Mouse (Mus musculus) ZHBTc4 (cell line): ENCODE results near the gene Gstp2.
"Not testable (repeated sequence)": the region's sequence is repeated elsewhere in the genome, so short reads cannot be mapped to it uniquely, and the experiment has no call there.

Experiments used
- DNase-seq: peaks from one replicate; pipeline ENCODE4 v3.0.0-alpha.2; 2011; ENCODE audit warnings: low read depth, low spot score

The Gstp2 gene

DNA sequence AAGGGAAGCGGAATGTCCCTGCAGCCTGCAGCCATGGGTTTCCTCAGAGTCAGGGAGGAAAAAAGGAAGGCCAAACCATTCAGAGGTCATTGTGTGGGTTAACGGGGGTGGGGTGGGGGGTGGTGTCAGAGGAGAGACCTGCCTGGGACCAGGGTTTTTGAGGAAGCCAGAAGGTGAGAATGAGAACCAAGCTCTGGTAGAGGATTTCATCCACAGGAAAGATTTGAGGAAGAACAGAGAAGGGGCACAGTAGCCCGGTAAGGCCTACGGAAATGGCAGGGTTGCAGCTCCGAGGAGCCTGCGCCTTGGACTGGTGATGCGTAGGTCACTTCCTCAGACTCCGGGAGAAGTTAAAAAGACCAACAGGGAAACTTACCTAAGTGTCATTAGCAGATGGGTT is 24.9 kb upstream of the Gstp2 start:
- DNase-seq, result no peak

- DNase-seq, result no peak
Measured at GRCm38 (mm10) chr19:4070311-4070710, 24.5 kb upstream of the Gstp2 start.

DNA sequence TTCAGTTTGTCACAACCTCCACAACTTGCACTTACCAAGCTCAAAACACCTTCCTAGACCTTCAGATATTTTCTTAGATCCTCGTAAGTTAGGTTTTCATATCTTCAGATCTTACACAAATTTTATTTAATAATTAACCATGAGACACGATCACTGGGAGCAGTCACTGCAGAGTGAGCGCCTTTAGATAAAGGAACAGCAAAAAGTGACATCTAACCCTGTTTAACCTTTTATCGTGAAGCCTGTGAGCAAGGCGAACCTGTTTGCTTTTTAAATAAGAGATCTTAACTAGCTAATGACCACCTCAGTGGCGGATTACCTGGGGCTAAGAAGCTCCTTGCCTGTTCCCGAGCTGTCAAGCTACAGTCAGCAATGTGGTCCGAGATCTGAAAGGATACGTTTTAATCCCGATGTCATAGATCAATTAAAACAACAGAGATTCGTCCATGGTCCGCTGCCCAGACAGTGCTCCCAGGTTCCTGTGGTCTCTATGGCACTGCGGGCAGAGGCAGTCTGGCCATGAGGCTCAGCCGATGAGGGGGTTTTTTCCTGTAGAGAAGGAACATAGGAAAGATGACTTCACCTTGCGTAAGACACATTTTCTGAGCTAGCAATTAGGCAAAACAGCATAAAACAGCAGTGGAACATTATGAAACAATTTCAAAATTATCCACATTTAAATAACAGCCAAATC is 23.0 kb upstream of the Gstp2 start:
- DNase-seq, result no peak

DNA sequence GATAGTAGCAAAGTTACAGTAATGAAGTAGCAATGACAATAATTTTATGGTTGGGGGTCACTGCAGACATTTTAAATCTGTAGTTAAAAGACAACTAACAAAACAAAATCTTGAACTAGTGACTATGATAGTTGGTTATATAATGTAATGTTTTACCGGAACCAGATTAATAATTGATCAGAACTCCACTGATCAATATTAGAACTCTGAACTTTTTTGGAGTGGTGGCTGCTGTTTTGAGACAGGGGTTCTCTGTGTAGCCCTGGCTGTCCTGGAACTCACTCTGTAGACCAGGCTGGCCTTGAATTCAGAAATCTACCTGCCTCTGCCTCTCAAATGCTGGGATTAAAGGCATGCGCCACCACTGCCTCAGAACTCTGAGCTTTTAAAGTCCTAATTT is 22.4 kb upstream of the Gstp2 start:
- DNase-seq, result not testable (repeated sequence)

GRCm38 (mm10) chr19:4066877-4067276 is 21.1 kb upstream of the Gstp2 start:
- DNase-seq, result no peak

- no peak for DNase-seq
Measured at GRCm38 (mm10) chr19:4066280-4066679, 20.5 kb upstream of the Gstp2 start.

GRCm38 (mm10) chr19:4064501-4064900 is 18.7 kb upstream of the Gstp2 start:
- DNase-seq, result not testable (repeated sequence)

- not testable (repeated sequence) for DNase-seq
Measured at GRCm38 (mm10) chr19:4063357-4063756, 17.5 kb upstream of the Gstp2 start.

- DNase-seq, result no peak
Measured at GRCm38 (mm10) chr19:4060899-4061465, 15.2 kb upstream of the Gstp2 start.

GRCm38 (mm10) chr19:4060044-4060898 is 14.4 kb upstream of the Gstp2 start:
- not testable (repeated sequence) for DNase-seq

- DNase-seq, result peak; percentile 86
Measured at GRCm38 (mm10) chr19:4059069-4059740, 13.4 kb upstream of the Gstp2 start, which contains the start of gene Gstp3. TSS of gene Gstp3 (minus strand) at chr19:4059569.

- no peak for DNase-seq
Measured at GRCm38 (mm10) chr19:4058581-4058980, 12.8 kb upstream of the Gstp2 start.

DNA sequence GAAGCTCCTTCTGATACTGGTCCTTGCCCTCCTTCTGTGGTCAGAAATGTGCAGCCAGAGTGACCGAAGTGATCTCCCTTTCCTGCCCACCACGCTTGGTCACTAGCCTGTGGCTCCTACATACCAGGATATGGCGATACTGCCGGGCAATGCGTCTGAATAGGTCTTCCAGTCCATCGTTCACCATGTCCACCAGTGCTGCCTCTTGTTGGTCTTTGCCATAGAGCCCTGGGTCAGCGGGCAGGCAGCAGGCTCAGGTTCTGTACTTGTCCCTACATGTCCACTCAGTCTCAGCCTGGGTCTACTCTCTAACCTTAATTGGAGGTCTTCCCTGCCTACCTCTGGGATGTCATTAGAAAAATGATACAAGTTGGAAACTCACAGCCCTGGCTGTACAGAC is 12.1 kb upstream of the Gstp2 start:
- no peak for DNase-seq

GRCm38 (mm10) chr19:4057389-4057788 is 11.6 kb upstream of the Gstp2 start:
- DNase-seq, result peak; percentile 60

DNA sequence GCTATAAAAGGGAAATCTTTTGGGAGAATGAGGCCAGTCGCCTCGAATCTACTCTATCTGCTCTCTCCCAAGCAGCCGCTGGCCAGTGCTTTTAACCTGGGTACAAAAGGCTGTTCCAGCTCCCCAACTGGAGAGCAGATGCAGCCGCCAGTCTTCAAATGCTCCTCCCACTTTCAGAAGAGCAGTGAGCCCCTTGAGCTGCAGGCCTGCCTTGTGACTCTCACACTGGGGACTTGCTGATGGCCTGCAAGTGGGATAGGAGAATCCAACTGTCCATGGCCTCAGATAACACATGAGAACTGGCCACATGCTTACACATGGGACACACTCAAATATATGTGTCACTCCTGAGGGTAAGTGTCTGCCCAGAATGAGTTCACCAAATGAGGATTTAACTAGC is 10.9 kb upstream of the Gstp2 start:
- no peak for DNase-seq

DNA sequence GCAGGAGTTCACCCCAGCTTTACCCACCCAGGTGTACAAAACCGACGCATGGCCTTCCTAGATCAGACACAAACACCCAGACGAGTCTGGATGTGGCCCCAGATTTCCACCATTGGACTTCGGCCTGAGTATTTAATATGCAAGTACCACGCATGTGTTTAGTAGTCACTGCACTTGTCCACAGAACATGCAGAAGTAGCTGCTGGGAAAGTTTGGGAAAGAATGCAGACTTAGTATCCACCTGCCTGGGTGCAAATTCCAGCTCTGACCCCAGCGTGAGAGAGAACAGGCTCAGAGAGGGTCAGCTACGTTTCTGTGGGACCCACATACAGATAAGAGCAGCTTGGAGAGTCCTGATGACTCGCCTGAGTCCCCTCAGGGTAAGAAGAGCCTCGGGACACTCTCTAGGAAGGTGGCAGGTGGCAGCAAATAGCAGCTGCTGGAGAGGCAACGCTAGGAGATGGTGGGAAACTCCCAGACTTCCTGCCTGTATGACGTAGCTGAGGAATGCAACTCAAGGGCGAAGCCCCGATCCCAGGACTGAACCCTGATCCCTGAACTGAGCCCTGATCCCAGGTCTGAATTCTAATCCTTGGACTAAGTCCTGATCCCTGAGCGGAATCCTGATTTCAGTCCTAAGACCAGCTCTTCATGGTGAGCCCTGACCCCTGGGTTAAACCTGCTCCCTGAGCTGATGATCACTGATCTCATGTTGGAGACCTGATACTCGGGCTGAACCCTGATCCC is 10.3 kb upstream of the Gstp2 start:
- DNase-seq, result peak; percentile 71

GRCm38 (mm10) chr19:4055216-4055946 is 9.6 kb upstream of the Gstp2 start:
- no peak for DNase-seq

DNA sequence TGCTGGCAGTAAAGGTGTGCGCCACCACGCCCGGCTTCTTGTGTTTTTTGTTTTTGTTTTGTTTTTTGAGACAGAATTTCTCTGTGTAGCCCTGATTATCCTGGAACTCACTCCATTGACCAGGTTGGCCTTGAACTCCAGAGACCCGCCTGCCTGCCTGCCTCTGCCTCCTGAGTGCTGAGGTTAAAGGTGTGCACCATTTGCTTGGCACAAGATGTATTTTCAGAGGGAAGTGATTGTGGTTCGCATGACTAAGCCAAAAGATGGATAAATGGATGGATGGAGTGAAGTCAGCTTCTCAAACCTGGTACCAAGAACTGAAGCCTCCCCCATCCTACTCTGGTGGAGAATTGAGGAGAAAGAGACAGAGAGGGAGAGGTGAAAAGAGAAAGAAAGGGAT is 8.8 kb upstream of the Gstp2 start:
- no peak for DNase-seq

DNA sequence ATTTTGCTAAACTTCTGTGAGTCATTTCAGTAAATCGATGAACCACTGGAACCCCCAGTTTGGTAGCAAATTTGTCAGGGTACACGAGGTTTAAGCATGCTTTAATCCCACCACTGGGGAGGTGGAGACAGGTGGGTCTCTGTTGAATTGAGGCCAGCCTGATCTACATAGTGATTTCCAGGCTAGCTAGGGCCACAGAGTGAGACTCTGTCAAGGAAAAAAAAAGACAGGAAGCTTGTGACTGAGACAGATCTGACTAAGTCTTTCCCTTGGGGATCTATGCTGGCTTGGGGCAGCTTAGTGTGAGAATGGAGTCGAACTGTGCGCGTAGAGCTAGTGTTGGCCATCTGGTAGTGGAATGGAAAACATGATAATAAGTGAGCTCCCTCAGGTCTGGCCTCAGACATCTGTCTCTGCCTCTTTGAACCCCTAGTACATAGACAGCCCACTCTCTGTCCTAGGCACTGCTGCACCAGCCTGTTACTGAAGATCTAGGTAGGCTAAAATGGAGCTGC is 6.8 kb upstream of the Gstp2 start:
- no peak for DNase-seq

DNA sequence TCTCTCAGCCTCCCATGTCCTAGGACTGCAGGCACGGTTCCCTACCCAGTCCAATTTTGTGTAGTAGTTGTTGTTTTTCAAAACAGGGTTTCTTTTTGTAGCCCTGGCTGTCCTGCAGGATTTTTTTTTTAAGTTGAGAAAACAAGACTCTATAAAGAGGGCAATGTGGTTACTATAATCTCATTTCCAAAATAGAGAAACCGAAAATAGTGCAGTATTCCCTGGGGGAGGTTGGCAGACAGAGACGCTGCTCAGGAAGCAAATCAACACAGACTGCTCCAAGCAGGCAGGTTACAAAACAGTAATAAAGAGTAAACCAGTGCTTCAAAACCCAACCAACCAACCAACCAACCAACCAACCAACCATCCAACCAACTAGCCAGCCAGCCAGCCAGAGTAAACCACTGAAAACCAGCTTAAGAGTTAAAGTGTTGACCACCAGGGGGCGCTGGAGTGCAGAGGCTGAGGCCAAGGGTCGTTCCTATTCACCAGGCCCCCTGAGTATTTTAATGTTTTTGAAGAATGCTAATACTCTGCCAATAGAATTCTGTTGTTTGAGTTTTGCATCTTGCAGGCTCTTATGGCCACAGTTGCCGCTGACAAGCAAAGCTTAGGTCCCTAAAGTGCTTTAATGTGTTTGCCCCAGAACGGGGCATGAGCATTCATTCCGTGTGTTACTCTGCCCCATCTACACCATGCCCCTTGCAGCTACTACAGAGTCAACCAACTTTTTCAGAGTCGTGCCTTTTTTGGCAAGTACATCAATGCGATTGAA is 6.1 kb upstream of the Gstp2 start:
- DNase-seq, result peak; percentile 74
